Mouse (Mus musculus) forelimb bud, embryonic 11.5 days (tissue): ENCODE measurements around the gene Iqsec3.
A peak's percentile ranks its signal among the peaks of the same experiment; 100 is the strongest.

Experiments used
- DNase-seq: peaks from one replicate; pipeline ENCODE4 v3.0.0-alpha.2; 2012; ENCODE audit warnings: low read depth, low spot score

Gene Iqsec3

DNA sequence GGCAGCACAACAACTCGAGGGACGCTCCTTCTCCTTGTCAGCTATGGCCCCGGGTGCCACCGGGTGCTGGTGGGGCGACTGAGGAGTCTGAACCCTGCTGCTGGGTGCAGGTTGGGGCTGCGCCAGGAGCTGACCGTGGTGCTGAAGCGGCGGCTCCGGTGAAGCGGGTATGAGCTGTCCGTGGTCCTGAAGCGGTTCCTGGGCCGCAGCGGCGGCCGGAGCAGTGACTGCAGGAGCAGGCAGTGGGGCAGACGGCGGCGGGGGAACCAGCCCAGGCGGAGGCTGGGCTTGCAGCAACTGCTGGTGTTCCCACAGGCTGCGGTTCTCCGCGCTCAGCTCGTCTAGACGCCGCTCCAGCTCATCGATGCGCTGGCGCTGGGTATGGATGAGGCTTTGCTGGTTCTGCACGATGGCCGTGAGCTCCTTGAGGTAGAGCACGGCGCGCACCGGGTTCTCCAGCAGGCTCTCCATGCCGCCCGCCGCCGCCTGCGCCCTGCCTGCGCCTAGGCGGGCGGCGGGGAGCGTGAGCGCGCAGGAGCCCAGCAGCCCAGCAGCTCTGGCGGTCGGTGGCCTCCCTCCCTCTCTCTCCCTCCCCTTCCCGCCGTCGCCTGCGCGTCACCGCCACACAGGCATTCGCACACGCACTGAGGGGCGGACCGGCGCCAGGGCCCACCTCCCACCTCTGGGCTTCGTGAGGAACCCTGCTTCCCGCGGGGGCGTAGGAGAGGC lies at the start of gene Iqsec3:
Gene Iqsec3 (minus strand): TSS at position 586 of the 729 bp plus-strand sequence.
- DNase-seq = peak; percentile 95

DNA sequence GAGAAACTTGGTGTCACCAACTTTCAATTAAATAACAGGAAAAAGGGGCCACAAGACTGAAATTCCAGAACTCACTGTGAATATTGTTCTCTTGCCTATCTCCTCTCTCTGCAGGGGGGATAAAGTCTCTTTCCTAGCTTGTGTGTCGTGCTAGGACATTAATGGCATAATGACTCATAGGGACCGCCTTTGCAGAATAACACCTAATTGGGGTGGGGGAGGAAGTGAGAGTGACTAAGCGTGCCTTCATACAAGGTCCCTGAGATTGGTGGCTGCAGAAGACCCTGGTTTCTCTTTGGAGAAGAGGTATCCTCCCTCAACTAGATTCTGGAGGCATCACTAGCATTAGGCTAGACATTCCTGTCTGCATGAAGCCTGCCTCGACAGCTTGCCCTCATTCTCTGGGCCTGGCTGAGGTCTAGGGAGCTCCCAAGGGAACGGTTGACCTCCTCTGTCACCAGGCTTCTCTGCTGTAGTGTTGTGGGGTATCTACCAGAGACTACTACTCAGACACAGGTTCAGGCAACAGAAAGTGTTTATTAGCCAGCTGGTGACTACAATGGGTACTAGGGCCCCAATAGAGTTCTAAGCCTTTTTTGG lies 48.7 kb upstream of the Iqsec3 start:
- no peak for DNase-seq

DNA sequence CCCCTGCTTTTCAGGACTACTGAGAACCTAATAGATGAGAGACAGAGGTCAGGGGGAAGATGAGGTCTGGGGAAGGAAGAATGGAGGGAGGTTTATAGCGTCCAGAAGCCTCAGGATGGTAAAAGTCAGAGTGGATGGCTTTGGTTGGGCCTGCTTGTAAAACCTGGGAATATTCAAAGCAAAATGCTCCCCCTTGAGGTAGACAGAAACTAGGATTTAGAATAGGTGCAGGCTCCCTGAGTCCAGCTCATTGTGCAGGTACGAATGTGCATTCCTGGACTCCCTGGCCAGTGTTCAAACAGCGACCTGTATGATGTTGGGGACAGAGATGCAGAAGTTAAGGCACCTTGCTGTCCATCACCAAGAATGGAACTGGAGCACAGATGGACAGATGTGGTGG lies 47.6 kb upstream of the Iqsec3 start:
- no peak for DNase-seq

DNA sequence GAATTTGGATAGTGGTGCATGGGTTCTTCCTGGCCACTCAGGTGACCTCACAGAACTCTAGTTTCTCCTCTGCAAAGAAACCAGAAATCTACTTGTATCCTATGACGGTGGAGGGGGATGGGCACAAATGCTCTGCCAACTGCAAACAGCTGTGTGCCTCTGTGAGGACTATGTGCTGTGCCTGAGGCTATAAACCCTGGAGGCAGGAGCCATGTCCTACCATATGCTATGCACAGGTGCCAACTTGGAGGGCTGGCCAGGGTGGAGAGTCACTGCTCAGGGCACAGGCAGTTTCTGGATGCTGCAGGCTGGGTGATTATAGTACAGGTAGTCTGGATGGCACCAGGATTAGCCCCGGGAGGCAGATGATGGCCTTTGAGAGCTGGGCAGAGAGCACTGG lies 46.4 kb upstream of the Iqsec3 start:
- DNase-seq = no peak

DNA sequence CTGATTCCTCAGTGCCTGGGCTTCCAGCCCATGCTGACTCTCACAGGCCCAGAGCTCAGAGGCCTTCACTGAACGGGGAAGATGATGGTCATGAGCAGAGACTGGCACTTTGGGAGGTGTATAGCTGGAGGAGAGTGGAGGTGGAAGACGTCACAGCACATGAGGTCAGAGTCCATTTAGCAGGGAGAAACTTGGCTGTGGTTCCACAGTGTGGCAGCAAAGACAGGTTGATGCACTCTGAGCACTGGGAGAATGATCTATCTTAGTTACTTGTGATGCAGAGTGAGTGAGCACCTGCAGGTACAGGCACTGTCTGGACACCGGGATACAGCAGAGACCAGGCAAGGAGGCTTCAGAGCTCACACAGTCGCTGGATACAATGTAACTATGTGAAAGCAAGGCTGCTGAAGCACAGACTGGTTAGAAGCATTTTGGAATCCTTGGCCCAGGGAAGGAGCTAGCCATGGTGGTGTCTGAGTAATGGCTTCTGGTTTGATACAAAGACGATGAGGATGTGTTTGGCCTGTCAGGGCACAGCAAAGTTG lies 45.9 kb upstream of the Iqsec3 start:
- no peak for DNase-seq

DNA sequence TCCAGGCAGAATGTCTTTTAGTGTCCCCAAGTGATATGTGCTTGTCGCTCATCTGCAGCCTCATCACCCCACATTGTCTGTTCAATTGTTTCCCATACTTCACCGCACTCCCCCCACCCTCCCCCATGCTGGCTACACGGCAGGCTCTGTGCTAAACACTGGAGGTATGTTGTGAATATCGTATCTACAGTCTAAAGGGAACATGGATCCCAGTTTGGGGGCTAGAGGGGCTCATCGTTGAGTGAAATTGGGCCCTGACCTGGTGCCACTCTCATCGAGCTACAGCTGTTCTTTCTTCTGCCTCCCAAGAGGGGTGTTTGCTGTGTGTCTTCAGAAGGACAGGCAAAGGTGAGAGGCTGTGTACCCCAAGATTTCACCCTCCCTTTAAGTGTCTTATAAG lies 44.2 kb upstream of the Iqsec3 start:
- DNase-seq = no peak

DNA sequence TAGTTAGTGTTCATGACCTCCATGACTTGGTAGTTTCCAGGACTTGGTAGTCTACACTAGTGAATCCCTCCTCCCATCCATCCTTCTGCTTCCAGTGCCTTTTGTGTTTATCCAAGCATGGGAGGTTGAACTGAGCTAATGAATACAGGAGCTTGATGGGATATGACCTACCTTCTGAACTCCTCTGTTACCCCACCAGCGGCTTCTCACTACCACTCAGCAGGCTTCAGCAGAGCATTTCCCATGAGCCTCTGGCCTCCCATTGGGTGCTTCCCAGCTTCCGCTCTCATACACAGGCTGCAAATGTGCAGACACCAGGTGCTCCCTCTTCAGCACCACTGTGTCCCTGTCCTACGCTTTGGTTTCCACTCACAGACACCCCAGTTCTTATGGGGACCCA lies 36.9 kb upstream of the Iqsec3 start:
- no peak for DNase-seq

DNA sequence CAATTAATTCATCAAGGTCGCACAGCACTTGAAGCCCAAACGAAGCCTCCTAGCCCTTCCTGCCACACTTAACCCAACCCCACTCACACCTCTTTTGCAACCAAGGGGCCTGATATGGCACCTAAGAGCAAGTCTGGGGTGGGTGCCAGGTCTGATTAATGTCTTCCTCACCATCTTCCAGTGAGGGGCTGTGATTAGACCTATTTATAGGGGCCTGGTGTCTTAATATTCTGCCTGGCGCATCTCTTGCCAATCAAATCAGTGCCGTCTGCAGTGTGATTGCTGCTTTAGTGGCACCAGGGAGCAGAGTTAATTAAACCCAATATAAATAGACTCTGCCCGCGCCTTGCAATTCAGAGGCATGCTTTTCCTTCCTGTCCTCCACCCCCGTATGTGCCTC lies 36.4 kb upstream of the Iqsec3 start:
- no peak for DNase-seq

DNA sequence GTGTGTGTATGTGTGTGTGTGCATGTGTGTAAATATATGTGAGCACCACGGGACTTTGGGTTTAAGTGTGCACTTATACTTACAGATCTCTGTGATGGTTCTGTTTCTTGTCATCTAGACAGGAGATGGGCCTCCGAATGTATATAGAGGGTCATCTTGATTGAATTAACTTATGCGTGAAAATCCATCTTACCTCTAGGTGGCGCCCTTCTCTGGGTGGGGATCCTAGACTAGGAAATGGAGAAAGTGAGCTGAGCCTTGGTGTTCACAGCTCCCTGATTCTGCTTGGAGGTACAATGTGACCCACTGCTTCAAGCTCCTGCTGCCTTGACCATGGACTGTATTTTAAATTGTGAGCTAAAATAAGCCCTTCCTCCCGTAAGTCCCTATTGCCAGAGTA lies 34.8 kb upstream of the Iqsec3 start:
- peak; percentile 14 for DNase-seq

DNA sequence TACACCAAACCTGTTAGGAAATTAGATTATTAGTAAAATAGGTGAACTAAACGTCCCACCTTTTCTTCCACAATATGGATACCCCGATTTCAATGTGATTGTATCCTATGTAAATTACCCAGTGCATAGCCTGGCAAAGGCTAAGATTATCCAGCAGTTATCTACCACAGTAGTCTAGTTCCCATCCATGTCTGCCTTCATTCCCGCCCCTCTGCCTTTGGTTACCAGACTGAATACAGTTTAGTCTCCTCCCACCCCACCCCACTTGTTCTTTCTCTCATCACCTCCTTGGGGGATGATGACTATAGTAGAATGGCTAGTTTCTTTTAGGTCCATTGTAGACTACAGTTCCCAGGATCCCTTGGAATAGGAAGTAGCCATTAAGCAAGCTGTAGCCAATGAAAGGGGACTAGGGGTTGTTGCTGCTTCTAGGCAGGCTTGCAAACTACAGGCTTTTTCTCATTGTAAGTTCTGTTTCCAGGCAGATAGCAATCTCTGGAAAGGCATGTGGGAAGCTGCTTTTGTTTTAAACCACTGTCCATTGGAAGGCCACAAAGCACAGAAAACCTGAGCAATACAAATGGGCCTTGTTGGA lies 27.7 kb upstream of the Iqsec3 start:
- no peak for DNase-seq

DNA sequence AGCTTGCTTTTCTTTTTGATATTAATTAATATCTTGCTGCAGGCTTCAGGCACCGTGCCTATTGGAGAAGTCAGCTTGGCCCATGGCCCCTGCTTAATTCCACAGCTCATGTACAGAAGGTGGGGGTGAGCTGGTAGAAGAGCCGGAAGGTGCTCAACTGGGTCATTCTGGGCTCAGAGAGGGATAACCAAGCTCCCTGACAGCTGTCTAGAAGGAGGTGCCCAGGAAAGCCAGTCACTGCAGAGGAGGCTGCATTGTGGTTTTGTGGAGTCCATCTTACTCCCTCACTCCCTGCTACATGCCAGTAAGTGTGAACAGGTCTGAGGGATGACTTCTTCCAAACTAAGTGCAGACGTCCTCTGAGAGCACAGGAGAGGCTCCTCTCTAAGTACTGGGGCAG lies 26.4 kb upstream of the Iqsec3 start:
- no peak for DNase-seq

DNA sequence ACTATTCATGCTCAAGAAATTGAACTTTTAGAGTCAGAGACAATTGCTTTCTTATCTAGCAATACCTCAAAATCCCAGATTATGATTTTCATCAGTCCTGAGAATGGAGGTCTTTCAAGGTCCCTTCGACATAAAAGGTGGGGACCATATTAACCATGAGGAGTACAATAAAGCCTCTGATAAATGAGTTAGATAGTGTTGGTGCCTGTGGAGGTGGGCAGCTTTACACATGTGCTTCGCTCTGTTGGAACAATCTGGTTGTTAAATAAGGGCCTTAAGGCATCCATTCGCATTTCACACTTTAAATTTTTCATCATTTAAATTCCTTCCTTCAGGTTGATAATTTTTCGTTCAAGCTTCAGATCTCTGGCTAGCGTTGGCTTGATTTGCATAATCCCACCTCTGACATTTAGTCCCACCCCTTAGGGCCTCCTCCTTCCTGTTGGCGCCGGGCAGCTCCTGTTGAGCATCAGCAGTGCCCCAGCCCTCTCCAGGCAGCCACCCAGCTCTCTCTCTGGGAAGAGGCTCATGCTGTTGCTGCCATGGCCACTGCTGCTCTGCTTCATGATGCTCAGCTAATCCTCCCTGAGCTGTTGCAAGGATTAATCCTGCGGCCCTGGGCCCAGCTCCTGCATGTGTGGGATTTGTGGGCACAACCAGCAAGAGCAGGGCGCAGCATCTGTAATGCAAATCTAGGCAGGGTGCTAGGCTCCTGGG lies 25.5 kb upstream of the Iqsec3 start:
- DNase-seq = no peak

DNA sequence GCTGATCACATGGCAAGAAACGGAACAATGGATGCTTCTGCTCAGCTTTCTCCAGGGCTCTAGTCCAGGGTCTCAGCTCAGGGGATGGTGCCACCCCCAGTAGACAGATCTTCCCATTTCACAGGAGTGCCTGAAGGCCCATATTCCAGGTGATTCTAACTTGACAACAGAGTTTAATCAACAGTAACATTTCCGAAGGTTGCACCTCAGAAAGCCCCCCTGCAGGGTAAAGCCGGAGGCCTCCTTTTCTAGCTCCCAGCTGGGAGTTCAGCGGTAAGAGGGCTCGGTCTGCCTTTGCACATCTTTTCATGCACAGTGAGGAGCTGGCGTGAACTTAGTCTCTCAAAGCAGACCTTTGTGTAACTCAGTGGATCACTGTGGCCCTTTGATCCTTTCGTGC lies 22.1 kb upstream of the Iqsec3 start:
- no peak for DNase-seq

DNA sequence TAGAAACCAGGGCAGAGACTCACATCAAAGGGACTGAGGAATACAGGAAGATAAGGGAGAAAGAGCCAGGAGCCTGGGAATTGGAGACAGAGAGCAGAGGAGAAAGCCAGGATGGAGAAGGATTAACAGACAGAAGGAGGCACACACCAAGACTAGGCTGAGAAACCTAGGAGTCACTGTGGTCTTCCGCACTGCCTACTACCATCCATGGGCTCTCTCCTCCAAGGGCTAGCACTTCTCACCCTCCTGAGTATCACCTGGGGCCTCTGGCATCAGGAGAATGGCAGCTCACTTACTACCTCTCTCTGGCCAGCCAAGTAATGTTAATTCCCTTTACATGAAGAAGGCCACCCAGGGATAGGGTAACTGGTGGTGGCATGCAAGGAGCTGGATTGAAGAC lies 21.5 kb upstream of the Iqsec3 start:
- no peak for DNase-seq

DNA sequence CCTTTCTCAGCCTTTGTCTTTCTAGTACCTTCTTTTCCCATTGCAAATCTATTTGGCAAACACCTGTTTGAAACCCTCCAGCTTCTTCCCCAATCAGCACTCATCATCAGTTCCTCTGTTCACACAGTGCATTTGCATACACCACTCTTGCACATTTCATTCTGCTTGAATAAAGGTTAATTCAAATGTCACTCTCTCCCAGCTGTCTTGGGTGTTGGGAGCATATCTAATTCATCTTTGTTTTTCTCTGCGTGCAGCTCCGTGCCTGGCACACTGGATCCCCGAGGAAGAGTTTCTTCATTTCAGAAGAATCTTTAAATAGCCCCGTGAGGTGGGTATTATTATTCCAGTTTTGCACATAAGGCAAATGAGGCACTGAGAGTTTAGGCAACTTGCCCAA lies 20.8 kb upstream of the Iqsec3 start:
- no peak for DNase-seq

DNA sequence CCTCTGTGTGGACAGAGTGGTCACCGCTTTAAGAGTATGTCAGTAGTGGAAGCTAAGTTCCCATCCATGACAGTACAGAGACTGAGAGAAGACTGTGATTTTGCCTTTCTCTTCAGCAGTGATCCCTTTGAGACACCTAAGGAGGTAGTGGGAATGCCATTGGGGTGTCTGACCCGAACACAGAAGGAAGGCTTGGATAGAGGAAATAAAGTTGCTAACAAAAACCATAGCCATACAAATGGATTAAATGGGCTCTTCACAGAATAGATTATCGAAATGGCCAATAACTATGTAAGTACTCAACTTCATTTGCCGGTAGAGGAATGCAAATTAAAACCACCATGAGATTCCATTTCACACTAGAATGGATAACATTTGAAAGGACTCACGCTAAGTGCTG lies 17.9 kb upstream of the Iqsec3 start:
- DNase-seq = no peak

DNA sequence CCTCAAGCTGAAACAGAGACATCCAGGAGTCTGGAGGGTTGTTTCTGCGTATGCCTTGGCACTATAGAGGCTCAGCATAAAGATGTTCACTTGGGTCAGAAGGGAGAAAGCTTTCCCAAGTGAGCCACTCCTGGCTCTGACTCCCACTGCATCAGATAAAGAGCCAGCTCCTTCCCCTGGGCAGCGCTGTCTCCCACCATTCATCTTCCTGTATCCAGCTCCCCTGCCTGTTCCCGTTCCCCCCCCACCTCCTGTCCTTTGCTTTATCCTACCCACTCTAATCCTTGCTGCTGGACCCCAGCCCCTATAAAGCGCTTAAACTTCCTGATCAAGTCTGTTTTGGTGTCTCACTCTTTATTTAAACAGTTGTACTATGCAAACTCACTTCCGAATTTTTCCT lies 1.2 kb downstream of the Iqsec3 start:
- no peak for DNase-seq

DNA sequence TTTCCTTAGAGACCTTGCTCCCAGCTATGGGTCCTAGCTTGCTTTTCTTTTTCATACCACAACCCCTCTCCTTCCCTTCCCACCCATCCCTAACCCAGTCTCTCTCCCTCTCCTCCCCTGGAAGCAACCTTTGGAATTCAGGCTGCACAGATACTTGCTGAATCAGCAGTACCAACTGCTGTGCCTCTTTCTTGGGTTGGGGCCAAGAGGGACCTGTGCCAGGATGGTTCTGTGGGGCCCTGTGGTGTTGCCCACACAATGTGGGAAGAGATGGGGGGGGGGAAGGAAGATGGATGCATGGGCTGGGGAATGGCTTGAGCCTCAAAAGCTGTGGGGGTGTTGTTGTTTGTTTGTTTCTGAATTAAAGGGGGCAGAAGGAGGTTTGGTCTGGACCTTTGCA lies 5.2 kb downstream of the Iqsec3 start:
- DNase-seq = no peak

DNA sequence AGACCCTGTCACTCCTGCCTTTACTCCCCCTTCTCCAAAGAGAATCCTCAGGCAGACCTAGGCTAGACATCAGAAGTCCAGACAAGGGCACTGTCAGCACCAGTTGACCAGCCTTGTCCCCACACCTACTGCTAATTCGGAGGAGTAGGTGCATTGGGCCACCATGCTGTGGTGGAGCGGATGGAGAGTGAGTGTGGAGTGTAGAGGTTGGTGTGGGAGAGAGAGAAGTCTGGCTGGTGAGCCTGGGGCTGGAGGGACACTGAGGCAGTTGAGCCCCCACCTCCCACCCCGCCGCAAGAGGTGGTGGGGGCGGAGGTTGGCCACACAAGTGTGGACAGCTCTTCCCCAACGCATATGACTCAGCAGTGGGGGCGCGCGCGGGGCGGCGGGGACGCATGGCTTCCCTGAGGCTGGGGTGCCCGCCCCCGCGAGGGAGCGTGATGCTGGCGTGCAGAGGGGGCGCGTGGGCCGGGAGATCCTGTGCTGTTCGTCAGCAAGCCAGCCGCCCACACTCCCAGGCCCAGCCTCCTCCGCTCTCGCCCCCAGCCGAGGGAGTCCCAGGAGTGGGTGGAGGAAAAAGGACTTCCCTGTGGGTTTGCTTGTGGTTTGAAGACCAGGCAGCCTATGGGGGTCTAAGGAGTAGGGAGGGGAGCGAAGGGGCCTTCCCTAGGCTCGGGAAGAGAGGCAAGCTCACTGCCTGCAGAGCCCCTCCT lies 10.7 kb downstream of the Iqsec3 start:
- DNase-seq = no peak

DNA sequence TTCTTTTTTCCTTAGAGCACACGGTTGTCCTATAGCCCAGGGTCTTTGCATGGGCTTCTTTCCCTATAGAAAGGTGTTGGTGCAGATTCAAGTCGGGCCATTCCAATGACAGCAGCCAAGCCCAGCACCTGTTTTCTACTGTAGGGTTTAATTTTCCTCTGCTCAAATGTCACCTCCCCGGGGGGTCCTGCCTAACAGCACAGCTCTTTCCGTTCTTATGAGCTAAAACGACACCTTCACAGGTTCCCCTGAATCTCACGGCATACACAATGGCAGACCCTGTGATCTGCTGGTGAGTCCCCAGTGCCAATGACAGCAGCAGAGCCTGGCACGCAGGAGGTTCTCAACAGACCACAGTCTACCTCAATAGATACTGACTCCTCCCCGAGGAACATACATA lies 16.1 kb downstream of the Iqsec3 start:
- DNase-seq = no peak

DNA sequence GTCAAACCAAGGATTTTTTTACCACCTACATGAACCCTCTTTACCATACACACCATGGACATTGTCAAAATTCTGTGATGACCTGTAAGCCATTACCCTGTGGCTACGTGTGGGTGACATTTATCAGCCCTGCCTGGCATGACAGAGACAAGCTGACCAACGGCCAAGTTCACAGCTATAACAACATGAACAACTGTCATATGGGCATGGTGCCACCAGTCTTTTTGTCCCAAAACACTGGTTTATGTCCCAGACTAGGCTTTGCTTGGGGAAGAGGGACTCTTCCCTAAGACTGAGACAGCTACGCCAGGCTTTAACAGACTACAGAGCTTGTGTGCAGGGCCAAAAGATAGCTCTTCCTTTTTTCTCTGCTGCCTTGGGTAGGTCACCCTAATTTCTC lies 16.8 kb downstream of the Iqsec3 start:
- DNase-seq = no peak
